Mouse (Mus musculus) hindbrain, postnatal 0 days (tissue): ENCODE data around the gene Atp6v1fnb. TPM values are rescaled to one million over a fixed set of nuclear protein-coding genes. Genes with fewer than 3 reads are reported as not detected.

Experiments
- ATAC-seq: fragments of 200-750 bp; cut with Nextera tagmentation; 2 replicates; pipeline ENCODE4 v1.8.0; 2017; ENCODE audit warnings: mild to moderate bottlenecking, moderate TSS enrichment, moderate library complexity
- DNase-seq: peaks from one replicate; pipeline ENCODE4 v3.0.0-alpha.2; 2015; ENCODE audit warnings: low spot score
- H3K27ac ChIP-seq: fragments of 300-500 bp; sonication (generic); 2 replicates; pipeline ENCODE4 v1.5.1; 2014; ENCODE audit warnings: mild to moderate bottlenecking
- H3K27me3 ChIP-seq: fragments of 300-500 bp; sonication (generic); 2 replicates; pipeline ENCODE4 v1.6.1; 2014; ENCODE audit warnings: low read length, mixed read lengths; ENCODE audit not compliant: insufficient read depth
- H3K36me3 ChIP-seq: fragments of 300-500 bp; sonication (generic); 2 replicates; pipeline ENCODE4 v1.6.1; 2014; ENCODE audit warnings: low read length, mixed read lengths; ENCODE audit not compliant: insufficient read depth
- H3K4me1 ChIP-seq: fragments of 300-500 bp; sonication (generic); 2 replicates; pipeline ENCODE4 v1.6.1; 2014; ENCODE audit warnings: antibody characterized with exemption, low read length, mixed read lengths; ENCODE audit not compliant: insufficient read depth
- H3K4me2 ChIP-seq: fragments of 300-500 bp; sonication (generic); 2 replicates; pipeline ENCODE4 v1.6.1; 2014; ENCODE audit warnings: low read depth, mild to moderate bottlenecking, low read length, moderate library complexity, mixed read lengths
- H3K4me3 ChIP-seq: fragments of 300-500 bp; sonication (generic); 2 replicates; pipeline ENCODE4 v1.5.1; 2014; ENCODE audit warnings: low read length
- H3K9ac ChIP-seq: fragments of 300-500 bp; sonication (generic); replicated peaks from 2 replicates; pipeline ENCODE4 v1.6.1; 2014; ENCODE audit warnings: mild to moderate bottlenecking, low read length, moderate library complexity, mixed read lengths
- H3K9me3 ChIP-seq: fragments of 300-500 bp; sonication (generic); 2 replicates; pipeline ENCODE4 v1.6.1; 2016; ENCODE audit warnings: low read length, mixed read lengths
- CTCF ChIP-seq: IDR thresholded peaks from 2 replicates; pipeline ENCODE4 v1.5.1; 2016; ENCODE audit warnings: antibody characterized with exemption, control low read depth, low read depth
- WGBS: fragments of 180-500 bp; shearing (Covaris S2); extraction: QIAGEN DNeasy Blood & Tissue Kit; methylation state at CpG from one replicate; pipeline ENCODE4 v1.1.7; 2014; 5-methylcytosine and 5-hydroxymethylcytosine counted together
- polyA plus RNA-seq: library from polyadenylated mRNA; unstranded; fragments of >200 nt; fragmentation: Nextera tagmentation; extraction: Ambion mirVana; gene quantifications from 2 replicates; pipeline ENCODE4 v1.2.1, GENCODE M21; 2015
- total RNA-seq: library from RNA; depleted of rRNA; stranded (reverse); fragments of >200 nt; gene quantifications from 2 replicates; pipeline ENCODE4 v1.2.3, GENCODE M21; 2014; rRNA removed

Atp6v1fnb gene
- total RNA-seq = 0.47 TPM in 1 of 2 replicates, not detected in the other
- polyA plus RNA-seq = 0.59 TPM in 1 of 2 replicates, not detected in the other

- 96% methylated on average over 4 of the region's 4 CpGs for WGBS
- no peak for ATAC-seq
- peaks cover 6% of the 10 kb centered on the region; the same call in 1 of the 2 replicates for H3K4me1 ChIP-seq
Measured at GRCm38 (mm10) chr6:29471137-29471536, at the start of gene Atp6v1fnb. Gene Atp6v1fnb, plus strand, starts transcription at chr6:29471437.

GRCm38 (mm10) chr6:29425118-29425517 lies 46.1 kb upstream of the Atp6v1fnb start:
- Histone ChIP-seq H3K9me3 (no peaks in the 10 kb centered on the region), H3K27me3 (no peaks in the 10 kb centered on the region), H3K36me3 (no peaks in the 10 kb centered on the region), H3K27ac (no peak overlapping the region), H3K4me1 (no peaks in the 10 kb centered on the region), H3K9ac (no peak overlapping the region), H3K4me3 (no peak overlapping the region), H3K4me2 (no peak overlapping the region)
- no peak for DNase-seq
- TF ChIP-seq CTCF = no peak
- WGBS = 73% methylated on average over 8 of the region's 8 CpGs
- no peak for ATAC-seq

More at GRCm38 (mm10) chr6:29471137-29471536, at the start of gene Atp6v1fnb:
- Histone ChIP-seq H3K4me2 (no peak within 1 kb of the TSS), H3K4me3 (no peak within 1 kb of the TSS), H3K9me3 (no peaks in the 10 kb centered on the region), H3K36me3 (peaks cover 12% of the 10 kb centered on the region; the same call in 1 of the 2 replicates), H3K27ac (no peak within 1 kb of the TSS), H3K9ac (no peak within 1 kb of the TSS), H3K27me3 (no peaks in the 10 kb centered on the region)
- TF ChIP-seq CTCF = no peak
- DNase-seq = no peak

GRCm38 (mm10) chr6:29426331-29426730 lies 44.9 kb upstream of the Atp6v1fnb start:
- DNase-seq = no peak
- no peaks in the 10 kb centered on the region for H3K4me1 ChIP-seq
- no peak for TF ChIP-seq CTCF
- H3K9ac ChIP-seq = no peak overlapping the region
- no peaks in the 10 kb centered on the region for H3K36me3 ChIP-seq
- H3K4me2 ChIP-seq = no peak overlapping the region
- H3K27me3 ChIP-seq = no peaks in the 10 kb centered on the region
- H3K9me3 ChIP-seq = no peaks in the 10 kb centered on the region
- no peak overlapping the region for H3K4me3 ChIP-seq
- H3K27ac ChIP-seq = no peak overlapping the region
- WGBS = 85% methylated on average over 6 of the region's 6 CpGs
- ATAC-seq = no peak

GRCm38 (mm10) chr6:29428171-29428570 lies 43.1 kb upstream of the Atp6v1fnb start:
- Histone ChIP-seq H3K27me3 (peaks cover 4% of the 10 kb centered on the region), H3K36me3 (no peaks in the 10 kb centered on the region)

GRCm38 (mm10) chr6:29430681-29431420 lies 40.4 kb upstream of the Atp6v1fnb start:
- H3K27ac ChIP-seq = no peak overlapping the region
- H3K4me2 ChIP-seq = no peak overlapping the region
- no peak for ATAC-seq
- H3K9me3 ChIP-seq = no peaks in the 10 kb centered on the region
- H3K4me3 ChIP-seq = no peak overlapping the region
- WGBS = 52% methylated on average over 15 of the region's 15 CpGs
- H3K27me3 ChIP-seq = peaks cover 13% of the 10 kb centered on the region
- H3K4me1 ChIP-seq = 0 out of 2 replicates have a peak, but pooled peaks cover 7% of the 10 kb centered on the region
- no peaks in the 10 kb centered on the region for H3K36me3 ChIP-seq
- no peak overlapping the region for H3K9ac ChIP-seq
- TF ChIP-seq CTCF = 0 out of 2 replicates have a peak, but pooled peaks have one; percentile 10
- DNase-seq = no peak

More at GRCm38 (mm10) chr6:29428171-29428570, 43.1 kb upstream of the Atp6v1fnb start:
- WGBS = 54% methylated on average over 4 of the region's 4 CpGs
- 0 out of 2 replicates have a peak, but pooled peaks cover 5% of the 10 kb centered on the region for H3K4me1 ChIP-seq
- H3K27ac ChIP-seq = no peak overlapping the region
- no peak for TF ChIP-seq CTCF
- no peaks in the 10 kb centered on the region for H3K9me3 ChIP-seq
- H3K4me2 ChIP-seq = no peak overlapping the region
- H3K4me3 ChIP-seq = no peak overlapping the region
- no peak for ATAC-seq
- no peak for DNase-seq
- no peak overlapping the region for H3K9ac ChIP-seq

- Histone ChIP-seq H3K4me2 (no peak overlapping the region), H3K36me3 (no peaks in the 10 kb centered on the region), H3K4me1 (peaks cover 10% of the 10 kb centered on the region; the same call in 1 of the 2 replicates), H3K27ac (no peak overlapping the region), H3K9me3 (no peaks in the 10 kb centered on the region), H3K4me3 (no peak overlapping the region), H3K9ac (no peak overlapping the region), H3K27me3 (peaks cover 13% of the 10 kb centered on the region)
- DNase-seq = no peak
- TF ChIP-seq CTCF = no peak
- 17% methylated on average over 5 of the region's 5 CpGs for WGBS
- ATAC-seq = no peak
Measured at GRCm38 (mm10) chr6:29431473-29431872, 39.8 kb upstream of the Atp6v1fnb start.

GRCm38 (mm10) chr6:29432156-29432555 lies 39.1 kb upstream of the Atp6v1fnb start:
- Histone ChIP-seq H3K4me3 (no peak overlapping the region), H3K9me3 (no peaks in the 10 kb centered on the region), H3K4me1 (peaks cover 16% of the 10 kb centered on the region; the same call in 1 of the 2 replicates), H3K9ac (no peak overlapping the region), H3K27me3 (peaks cover 13% of the 10 kb centered on the region), H3K4me2 (no peak overlapping the region), H3K36me3 (no peaks in the 10 kb centered on the region), H3K27ac (no peak overlapping the region)
- peak; percentile 7 for DNase-seq
- 21% methylated on average over 3 of the region's 3 CpGs for WGBS
- no peak for TF ChIP-seq CTCF
- no peak for ATAC-seq
